Mouse (Mus musculus) ovary, adult 10 weeks (tissue): ENCODE data around the gene Dync1h1. TPM values are rescaled to one million over a fixed set of nuclear protein-coding genes. Genes with fewer than 3 reads are reported as not detected.

Source experiments
- polyA plus RNA-seq: library from polyadenylated mRNA; stranded (reverse); fragments of 350-450 nt; fragmentation: Illumina TruSeq; extraction: RNeasy Lipid Tissue Mini Kit (QIAGEN cat#74804); gene quantifications from one replicate; pipeline ENCODE4 v1.2.3, GENCODE M21; 2014

Gene Dync1h1
- polyA plus RNA-seq, result 17.0 TPM

GRCm38 (mm10) chr12:110601241-110602218, at the start of gene Dync1h1:
Dync1h1 (plus strand) TSS chr12:110601452.

GRCm38 (mm10) chr12:110682561-110683299, 81.5 kb downstream of the Dync1h1 start, which contains the start of gene 1700001K19Rik:
1700001K19Rik (minus strand) TSS chr12:110682619.

GRCm38 (mm10) chr12:110702556-110702955, 101.3 kb downstream of the Dync1h1 start, which contains the start of gene Hsp90aa1:
Hsp90aa1 (minus strand) TSS chr12:110702728.

Other genes starting within 250 kb of the Dync1h1 start
- gene Ppp2r5c, start 154.3 kb upstream of the Dync1h1 start, polyA plus RNA-seq, result 173 TPM
- not detected for gene 1700001K19Rik, start 81.2 kb downstream of the Dync1h1 start, polyA plus RNA-seq
- gene Hsp90aa1, start 101.3 kb downstream of the Dync1h1 start, polyA plus RNA-seq, result 2,797 TPM
- gene Wdr20, start 136.5 kb downstream of the Dync1h1 start, polyA plus RNA-seq, result 50.4 TPM
- 1.4 TPM for gene Mok, start 239.5 kb downstream of the Dync1h1 start, polyA plus RNA-seq
- 7.0 TPM for gene Zfp839, start 248.8 kb downstream of the Dync1h1 start, polyA plus RNA-seq